Mouse (Mus musculus) left cerebral cortex, adult 8-10 months (tissue): ENCODE results near the gene Actn1. TPM values are rescaled to one million over a fixed set of nuclear protein-coding genes. Genes with fewer than 3 reads are reported as not detected.
A peak's percentile ranks its signal among the peaks of the same experiment; 100 is the strongest.

Experiments
- DNase-seq, 2 experiments: peaks; one replicate each; pipeline ENCODE4 v3.0.0; 2022; ENCODE audit warnings: low spot score in 2 of 2
- total RNA-seq, 4 experiments: library from RNA; stranded (reverse); gene quantifications; 2 replicates each; pipeline ENCODE4 v1.2.4; 2022

Gene Actn1
- total RNA-seq, 4 experiments from 2014 or later, result 92.6 to 101 (median 98.8) TPM

- no peak for DNase-seq
Measured at GRCm38 (mm10) chr12:80190915-80191314, 69.3 kb downstream of the Actn1 start.

GRCm38 (mm10) chr12:80184041-80184440 is 76.1 kb downstream of the Actn1 start:
- no peak for DNase-seq

GRCm38 (mm10) chr12:80181831-80182230 is 78.3 kb downstream of the Actn1 start:
- no peak for DNase-seq

GRCm38 (mm10) chr12:80178035-80178434 is 82.1 kb downstream of the Actn1 start:
- DNase-seq, result no peak

GRCm38 (mm10) chr12:80168736-80169135 is 91.4 kb downstream of the Actn1 start:
- no peak for DNase-seq

GRCm38 (mm10) chr12:80168178-80168686 is 91.9 kb downstream of the Actn1 start:
- peak; percentile 66 to 72 for DNase-seq

GRCm38 (mm10) chr12:80167321-80167720 is 92.8 kb downstream of the Actn1 start:
- DNase-seq, result no peak

- DNase-seq, result no peak
Measured at GRCm38 (mm10) chr12:80166651-80167050, 93.5 kb downstream of the Actn1 start.

- DNase-seq, result no peak
Measured at GRCm38 (mm10) chr12:80164526-80164925, 95.6 kb downstream of the Actn1 start.

- no peak for DNase-seq
Measured at GRCm38 (mm10) chr12:80162448-80162847, 97.7 kb downstream of the Actn1 start.

- DNase-seq, result no peak
Measured at GRCm38 (mm10) chr12:80157675-80158074, 102.5 kb downstream of the Actn1 start.

- DNase-seq, result no peak
Measured at GRCm38 (mm10) chr12:80153687-80154326, 106.4 kb downstream of the Actn1 start.

GRCm38 (mm10) chr12:80153078-80153477 is 107.1 kb downstream of the Actn1 start:
- DNase-seq, result no peak

- DNase-seq, result no peak
Measured at GRCm38 (mm10) chr12:80151821-80152220, 108.3 kb downstream of the Actn1 start.

GRCm38 (mm10) chr12:80150624-80151023 is 109.5 kb downstream of the Actn1 start:
- no peak for DNase-seq

GRCm38 (mm10) chr12:80147563-80148214 is 112.5 kb downstream of the Actn1 start:
- DNase-seq, result no peak

- peak in 1 of 2 experiments; percentile 62 for DNase-seq
Measured at GRCm38 (mm10) chr12:80146227-80147223, 113.6 kb downstream of the Actn1 start.

GRCm38 (mm10) chr12:80145365-80145764 is 114.8 kb downstream of the Actn1 start:
- DNase-seq, result no peak

GRCm38 (mm10) chr12:80144846-80145245 is 115.3 kb downstream of the Actn1 start:
- no peak for DNase-seq

- no peak for DNase-seq
Measured at GRCm38 (mm10) chr12:80141470-80141869, 118.7 kb downstream of the Actn1 start.

- DNase-seq, result no peak
Measured at GRCm38 (mm10) chr12:80141011-80141410, 119.2 kb downstream of the Actn1 start.

- no peak for DNase-seq
Measured at GRCm38 (mm10) chr12:80137744-80138143, 122.4 kb downstream of the Actn1 start.
